Mouse (Mus musculus) liver, postnatal 0 days (tissue): ENCODE data around the gene Sbk2.

ENCODE experiments used
- CTCF ChIP-seq: sonication (generic); IDR thresholded peaks from 2 replicates; pipeline ENCODE4 v1.5.1; 2016; ENCODE audit warnings: antibody characterized with exemption, low read depth
- EP300 ChIP-seq: IDR thresholded peaks from 2 replicates; pipeline ENCODE4 v1.6.1; 2016; ENCODE audit warnings: antibody characterized with exemption, low read depth, mild to moderate bottlenecking

DNA sequence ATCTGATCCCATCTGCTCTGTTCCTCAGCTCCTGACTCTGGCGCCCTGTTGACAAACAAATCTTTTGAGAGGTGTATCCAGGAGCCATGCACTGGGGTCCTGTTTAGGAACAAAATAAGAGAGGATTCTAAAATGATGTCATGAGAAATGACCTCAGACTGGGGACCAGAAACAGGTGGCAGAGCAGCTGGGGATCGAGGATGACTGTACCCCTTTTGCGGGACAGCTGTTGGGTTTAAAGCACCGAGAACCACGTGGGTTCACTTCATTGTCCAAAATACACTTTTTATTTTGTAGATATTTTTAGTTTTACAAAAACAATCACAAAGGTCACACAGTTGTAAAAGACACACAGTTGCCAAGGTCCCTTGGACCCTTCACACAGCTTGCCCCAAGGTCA, 782 bp upstream of the Sbk2 start:
- TF ChIP-seq CTCF (no peak), EP300 (no peak)
